Mouse (Mus musculus) hindbrain, postnatal 0 days (tissue): ENCODE data around the gene Mup15. TPM values are rescaled to one million over a fixed set of nuclear protein-coding genes. Genes with fewer than 3 reads are reported as not detected.
"Not testable (repeated sequence)": the region's sequence is repeated elsewhere in the genome, so short reads cannot be mapped to it uniquely, and the experiment has no call there.

Experiments
- ATAC-seq: fragments of 200-750 bp; cut with Nextera tagmentation; 2 replicates; pipeline ENCODE4 v1.8.0; 2017; ENCODE audit warnings: mild to moderate bottlenecking, moderate TSS enrichment, moderate library complexity
- DNase-seq: peaks from one replicate; pipeline ENCODE4 v3.0.0-alpha.2; 2015; ENCODE audit warnings: low spot score
- H3K27ac ChIP-seq: fragments of 300-500 bp; sonication (generic); 2 replicates; pipeline ENCODE4 v1.5.1; 2014; ENCODE audit warnings: mild to moderate bottlenecking
- H3K27me3 ChIP-seq: fragments of 300-500 bp; sonication (generic); 2 replicates; pipeline ENCODE4 v1.6.1; 2014; ENCODE audit warnings: low read length, mixed read lengths; ENCODE audit not compliant: insufficient read depth
- H3K36me3 ChIP-seq: fragments of 300-500 bp; sonication (generic); 2 replicates; pipeline ENCODE4 v1.6.1; 2014; ENCODE audit warnings: low read length, mixed read lengths; ENCODE audit not compliant: insufficient read depth
- H3K4me1 ChIP-seq: fragments of 300-500 bp; sonication (generic); 2 replicates; pipeline ENCODE4 v1.6.1; 2014; ENCODE audit warnings: antibody characterized with exemption, low read length, mixed read lengths; ENCODE audit not compliant: insufficient read depth
- H3K4me2 ChIP-seq: fragments of 300-500 bp; sonication (generic); 2 replicates; pipeline ENCODE4 v1.6.1; 2014; ENCODE audit warnings: low read depth, mild to moderate bottlenecking, low read length, moderate library complexity, mixed read lengths
- H3K4me3 ChIP-seq: fragments of 300-500 bp; sonication (generic); 2 replicates; pipeline ENCODE4 v1.5.1; 2014; ENCODE audit warnings: low read length
- H3K9ac ChIP-seq: fragments of 300-500 bp; sonication (generic); replicated peaks from 2 replicates; pipeline ENCODE4 v1.6.1; 2014; ENCODE audit warnings: mild to moderate bottlenecking, low read length, moderate library complexity, mixed read lengths
- H3K9me3 ChIP-seq: fragments of 300-500 bp; sonication (generic); 2 replicates; pipeline ENCODE4 v1.6.1; 2016; ENCODE audit warnings: low read length, mixed read lengths
- WGBS: fragments of 180-500 bp; shearing (Covaris S2); extraction: QIAGEN DNeasy Blood & Tissue Kit; methylation state at CpG from one replicate; pipeline ENCODE4 v1.1.7; 2014; 5-methylcytosine and 5-hydroxymethylcytosine counted together
- polyA plus RNA-seq: library from polyadenylated mRNA; unstranded; fragments of >200 nt; fragmentation: Nextera tagmentation; extraction: Ambion mirVana; gene quantifications from 2 replicates; pipeline ENCODE4 v1.2.1, GENCODE M21; 2015
- total RNA-seq: library from RNA; depleted of rRNA; stranded (reverse); fragments of >200 nt; gene quantifications from 2 replicates; pipeline ENCODE4 v1.2.3, GENCODE M21; 2014; rRNA removed

Mup15 gene
- not detected in 2 replicates for total RNA-seq
- polyA plus RNA-seq, result not detected in 2 replicates

DNA sequence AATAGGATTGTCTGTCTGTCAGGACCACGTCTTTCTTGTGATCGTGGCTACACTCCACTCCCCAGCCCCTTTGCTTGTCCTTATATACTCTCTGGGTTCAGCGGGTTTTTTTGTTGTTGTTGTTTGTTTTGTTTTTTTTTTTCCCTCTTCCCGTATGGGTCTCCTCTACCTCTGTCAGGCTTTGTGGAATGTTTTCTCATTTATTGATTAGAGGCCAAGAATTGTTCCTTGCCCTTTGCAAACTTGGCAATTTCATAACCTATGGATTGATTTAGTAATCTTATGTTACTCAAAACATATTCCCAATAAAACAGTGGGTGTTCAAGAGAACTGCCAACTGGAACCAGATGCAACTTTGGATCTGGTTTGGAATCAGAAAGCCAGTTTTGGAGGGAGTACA, at the start of gene Mup15:
TSS of gene Mup15 (minus strand) at position 101 of the 400 bp plus-strand sequence.
- DNase-seq, H3K9me3 ChIP-seq, H3K9ac ChIP-seq, H3K4me2 ChIP-seq, H3K27ac ChIP-seq, H3K4me3 ChIP-seq, H3K36me3 ChIP-seq, H3K27me3 ChIP-seq, H3K4me1 ChIP-seq, ATAC-seq: not testable (repeated sequence)
- WGBS, result no CpG with 5 or more reads among the region's 4 CpGs

Other genes starting within 250 kb of the Mup15 start
- gene Mup13, start 211.5 kb downstream of the Mup15 start, total RNA-seq, result not detected in 2 replicates
- gene Mup13, start 211.5 kb downstream of the Mup15 start, polyA plus RNA-seq, result not detected in 2 replicates
- not detected in 2 replicates for gene Mup14, start 135.7 kb downstream of the Mup15 start, total RNA-seq
- gene Mup14, start 135.7 kb downstream of the Mup15 start, polyA plus RNA-seq, result not detected in 2 replicates
- not detected in 2 replicates for gene Mup16, start 79.8 kb upstream of the Mup15 start, total RNA-seq
- gene Mup16, start 79.8 kb upstream of the Mup15 start, polyA plus RNA-seq, result not detected in 2 replicates
- not detected in 2 replicates for gene Mup17, start 156.1 kb upstream of the Mup15 start, total RNA-seq
- not detected in 2 replicates for gene Mup17, start 156.1 kb upstream of the Mup15 start, polyA plus RNA-seq
- gene Mup18, start 234.4 kb upstream of the Mup15 start, total RNA-seq, result not detected in 2 replicates
- not detected in 2 replicates for gene Mup18, start 234.4 kb upstream of the Mup15 start, polyA plus RNA-seq